ENCODE assay signal across 9 mouse cellular contexts in genomic region chr11:6443102-6443501, GRCm38 (mm10). TPM values are rescaled to one million over a fixed set of nuclear protein-coding genes. Genes with fewer than 3 reads are reported as not detected.
DNase-seq lines count a peak whose midpoint lies in the region; ATAC-seq and TF ChIP-seq lines count a peak whose summit lies in the region.
"Had no signal": no experiment of that assay in that cellular context is flagged by ENCODE, and none has a peak within 500 bp of the region (broad histone marks: within the 10 kb centered on the region; RNA-seq: fewer than 3 reads in every experiment).

No protein-coding gene starts in this region.

- peaks cover 7% of the 10 kb centered on the region for H3K36me3 ChIP-seq in forebrain, embryonic 12.5 days (replicated peaks)
- peaks cover 21% of the 10 kb centered on the region for H3K36me3 ChIP-seq in liver, embryonic 14.5 days (replicated peaks; ENCODE audit: control insufficient read depth, insufficient read depth, low read depth)

- H3K9me3 ChIP-seq in forebrain, embryonic 12.5 days = no peaks in the 10 kb centered on the region
- H3K9me3 ChIP-seq in liver, embryonic 14.5 days (ENCODE audit: control insufficient read depth, low read length) = no peaks in the 10 kb centered on the region

- peak overlapping the region; percentile 87 for H3K4me3 ChIP-seq in gastrocnemius, adult 2 months
- H3K4me3 ChIP-seq in forebrain, embryonic 12.5 days (replicated peaks) = peak overlapping the region; percentile 71
- H3K4me3 ChIP-seq in liver, embryonic 14.5 days (ENCODE audit: insufficient read depth in 1 of 2, low read depth in 2 of 2, low read length in 2 of 2) = peak overlapping the region; percentile 76 to 97

- WGBS in forebrain, embryonic 12.5 days = 66% methylated on average over 4 of the region's 4 CpGs
- WGBS in liver, embryonic 14.5 days (ENCODE audit: insufficient replicate concordance) = 25% methylated on average over 4 of the region's 4 CpGs

- H3K4me1 ChIP-seq in forebrain, embryonic 12.5 days = peaks cover 12% of the 10 kb centered on the region
- peaks cover 7 to 9% of the 10 kb centered on the region in 2 experiments for H3K4me1 ChIP-seq in liver, embryonic 14.5 days (replicated peaks; ENCODE audit: control insufficient read depth in 2 of 2, insufficient read depth in 2 of 2, low read length in 1 of 2)

- intact Hi-C loops in gastrocnemius, adult 2 months (cut with DNase I) = no loop called here
- intact Hi-C loops in gastrocnemius, postnatal 14 days (cut with DNase I; ENCODE audit: low total_unique reads) = no loop called here

- TF ChIP-seq CTCF in gastrocnemius, adult 2 months (IDR thresholded peaks at IDR 0.05) = no peak
- no peak for TF ChIP-seq CTCF in liver, embryonic 14.5 days (IDR thresholded peaks at IDR 0.05; ENCODE audit: low read depth)

- no peak for DNase-seq in gastrocnemius, adult 2 months
- no peak for DNase-seq in gastrocnemius, postnatal 14 days
- DNase-seq in A20 (ENCODE audit: low read depth, low spot score) = peak; percentile 30
- DNase-seq in liver, embryonic 14.5 days (ENCODE audit: low read depth in 3 of 3, low spot score in 3 of 3) = no peak
- DNase-seq in Muller cell, postnatal 12 days (ENCODE audit: inconsistent ontology term) = no peak
- no peak for DNase-seq in embryo, embryonic 10 days (ENCODE audit: low spot score)
- DNase-seq in kidney, adult 11 months = no peak
- DNase-seq: B cell, adult 2 months had no signal

- no peak for TF ChIP-seq EP300 in liver, embryonic 14.5 days (IDR thresholded peaks at IDR 0.05; ENCODE audit: low read depth)

- H3K27me3 ChIP-seq in forebrain, embryonic 12.5 days = no peaks in the 10 kb centered on the region; the same call in 1 of the 2 replicates
- no peaks in the 10 kb centered on the region for H3K27me3 ChIP-seq in liver, embryonic 14.5 days (ENCODE audit: control insufficient read depth, insufficient read depth, low read length)

- peak overlapping the region; percentile 81 for H3K9ac ChIP-seq in forebrain, embryonic 12.5 days
- peak overlapping the region; percentile 97 for H3K9ac ChIP-seq in liver, embryonic 14.5 days (replicated peaks)

- peak overlapping the region; percentile 95 for H3K27ac ChIP-seq in gastrocnemius, adult 2 months
- no peak overlapping the region for H3K27ac ChIP-seq in forebrain, embryonic 12.5 days
- H3K27ac ChIP-seq in liver, embryonic 14.5 days = peak overlapping the region; percentile 70

- H3K4me2 ChIP-seq in forebrain, embryonic 12.5 days = peak overlapping the region; percentile 58
- peak overlapping the region; percentile 70 for H3K4me2 ChIP-seq in liver, embryonic 14.5 days (ENCODE audit: low read depth)

- ATAC-seq in forebrain, embryonic 12.5 days (ENCODE audit: low FRiP score) = no peak
- no peak for ATAC-seq in liver, embryonic 14.5 days (ENCODE audit: insufficient read depth)

RNA-seq across cellular contexts. Expression of gene H2afv, which starts 1.1 kb away (rescaled TPM):
- 10 to 100 TPM; 44.2 to 70.3 TPM for total RNA-seq in gastrocnemius, adult 2 months (2021)
- 10 to 100 TPM; 41.3 to 46.3 TPM for total RNA-seq in gastrocnemius, postnatal 14 days (2021)
- 853 and 916 TPM in 2 replicates for polyA plus RNA-seq in forebrain, embryonic 12.5 days (2016; fragmentation: Nextera tagmentation; extraction: Ambion mirVana)
- polyA plus RNA-seq in liver, embryonic 14.5 days (2012; rRNA removed) = 35.2 and 44.2 TPM in 2 replicates
- polyA plus RNA-seq in liver, embryonic 14.5 days (2014; fragmentation: Nextera tagmentation; extraction: Ambion mirVana) = 117 and 119 TPM in 2 replicates

RNA-seq across cellular contexts. Expression of gene Ppia, which starts 27.9 kb away (rescaled TPM):
- 100 to 1,000 TPM; 205 to 209 TPM for total RNA-seq in gastrocnemius, adult 2 months (2021)
- 100 to 1,000 TPM; 427 to 511 TPM for total RNA-seq in gastrocnemius, postnatal 14 days (2021)
- 4,594 and 4,665 TPM in 2 replicates for polyA plus RNA-seq in forebrain, embryonic 12.5 days (2016; fragmentation: Nextera tagmentation; extraction: Ambion mirVana)
- polyA plus RNA-seq in liver, embryonic 14.5 days (2012; rRNA removed) = 1,485 and 1,780 TPM in 2 replicates
- 3,165 and 3,291 TPM in 2 replicates for polyA plus RNA-seq in liver, embryonic 14.5 days (2014; fragmentation: Nextera tagmentation; extraction: Ambion mirVana)

RNA-seq across cellular contexts. Expression of gene Purb, which starts 32.6 kb away (rescaled TPM):
- 10 to 100 TPM; 19.9 to 23.5 TPM for total RNA-seq in gastrocnemius, adult 2 months (2021)
- total RNA-seq in gastrocnemius, postnatal 14 days (2021) = 10 to 100 TPM; 28.5 to 37.4 TPM
- 15.9 and 17.9 TPM in 2 replicates for polyA plus RNA-seq in forebrain, embryonic 12.5 days (2016; fragmentation: Nextera tagmentation; extraction: Ambion mirVana)
- polyA plus RNA-seq in liver, embryonic 14.5 days (2012; rRNA removed) = 4.1 and 6.2 TPM in 2 replicates
- 6.2 TPM in 2 replicates for polyA plus RNA-seq in liver, embryonic 14.5 days (2014; fragmentation: Nextera tagmentation; extraction: Ambion mirVana)

RNA-seq across cellular contexts. Expression of gene Zmiz2, which starts 54.2 kb away (rescaled TPM):
- 10 to 100 TPM; 45.4 to 52.0 TPM for total RNA-seq in gastrocnemius, adult 2 months (2021)
- total RNA-seq in gastrocnemius, postnatal 14 days (2021) = 10 to 100 TPM; 28.9 to 30.2 TPM
- polyA plus RNA-seq in forebrain, embryonic 12.5 days (2016; fragmentation: Nextera tagmentation; extraction: Ambion mirVana) = 22.8 and 26.0 TPM in 2 replicates
- polyA plus RNA-seq in liver, embryonic 14.5 days (2012; rRNA removed) = 7.3 and 9.4 TPM in 2 replicates
- polyA plus RNA-seq in liver, embryonic 14.5 days (2014; fragmentation: Nextera tagmentation; extraction: Ambion mirVana) = 3.9 and 4.1 TPM in 2 replicates
